Mouse (Mus musculus) gastrocnemius, adult 2 months (tissue): Measurements from ENCODE around the gene Lingo4. TPM values are rescaled to one million over a fixed set of nuclear protein-coding genes. Genes with fewer than 3 reads are reported as not detected.

Experiments
- DNase-seq: peaks from one replicate; pipeline ENCODE4 v3.0.0; 2022
- H3K27ac ChIP-seq: fragments of 200-600 bp; 2 replicates; pipeline ENCODE4 v1.8.1; 2022; ENCODE audit warnings: mild to moderate bottlenecking
- H3K4me3 ChIP-seq: fragments of 200-600 bp; 2 replicates; pipeline ENCODE4 v1.8.1; 2022; ENCODE audit warnings: mild to moderate bottlenecking, moderate library complexity
- CTCF ChIP-seq: fragments of 200-600 bp; IDR thresholded peaks from 2 replicates; pipeline ENCODE4 v1.8.1; 2022; ENCODE audit warnings: antibody characterized with exemption, mild to moderate bottlenecking, moderate library complexity
- intact Hi-C: fragments of 180-260 bp; cut with DNase I; formaldehyde crosslinking; loops from one replicate; pipeline ENCODE4 v1.15.1; 2025
- long read RNA-seq, 2 experiments: library from polyadenylated mRNA; stranded (forward); transcript quantifications; one replicate each; pipeline ENCODE4 v2.0.0; 2021
- total RNA-seq, 2 experiments: library from RNA; stranded (reverse); gene quantifications; 2 replicates each; pipeline ENCODE4 v1.2.3; 2021

Gene Lingo4
- under 1 TPM; 0.31 to 0.39 TPM for total RNA-seq
- long read RNA-seq, experiment 1 = 0 reads
- long read RNA-seq, experiment 2 = 0 reads

DNA sequence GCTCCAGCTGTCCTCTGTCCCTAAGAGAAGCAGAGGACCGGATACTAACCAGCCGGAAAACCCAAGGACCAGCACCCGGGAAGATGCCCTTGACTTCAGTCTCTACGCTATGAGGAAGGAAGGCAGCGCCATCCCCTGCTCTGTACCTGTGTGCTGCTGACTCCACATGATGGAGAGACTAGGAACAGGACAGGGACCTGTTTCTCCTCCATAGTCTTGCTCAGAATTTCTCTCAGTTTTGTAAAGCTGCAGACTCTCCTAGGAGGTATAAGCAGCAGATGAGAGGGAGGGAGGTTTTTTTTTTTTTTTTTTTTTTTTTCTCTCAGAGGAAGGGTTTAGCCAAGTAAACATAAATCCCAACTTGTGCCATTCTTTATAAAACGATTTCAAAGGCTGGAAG, at the start of gene Lingo4:
Lingo4 (plus strand) TSS at position 301 of the 400 bp plus-strand sequence.
- Histone ChIP-seq H3K27ac (no peak within 1 kb of the TSS), H3K4me3 (peak within 1 kb of the TSS; percentile 41)
- intact Hi-C loops = no loop called here
- TF ChIP-seq CTCF = no peak
- no peak for DNase-seq

DNA sequence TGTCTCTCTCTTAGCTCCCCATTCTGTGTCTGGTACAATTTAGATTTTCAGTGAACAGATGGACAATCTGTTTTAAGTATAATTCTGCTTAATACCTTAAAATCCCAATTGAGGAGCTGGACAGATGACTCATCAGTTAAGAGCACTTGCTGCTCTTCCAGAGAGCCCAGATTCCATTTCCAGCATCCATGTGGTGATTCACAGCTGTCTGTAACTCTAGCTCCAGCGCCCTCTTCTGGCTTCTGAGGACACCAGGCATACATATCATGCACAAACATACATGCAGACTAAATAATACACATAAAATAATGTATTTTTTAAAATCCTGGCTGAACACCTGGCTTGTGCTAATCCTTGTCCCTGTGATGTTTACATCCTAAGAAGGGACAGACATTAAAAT, 37.5 kb upstream of the Lingo4 start:
- peak; percentile 26 for DNase-seq
- peak; percentile 53 for TF ChIP-seq CTCF
- Histone ChIP-seq H3K27ac (no peak overlapping the region), H3K4me3 (no peak overlapping the region)
- intact Hi-C loops = loop anchor here (10.0 kb wide), 2 partner anchors 304 to 544 kb away; no protein-coding TSS in a partner anchor

- intact Hi-C loops = loop anchor here (10.0 kb wide), 2 partner anchors 303 to 543 kb away; no protein-coding TSS in a partner anchor
- peak within 1 kb of the TSS; percentile 78 for H3K4me3 ChIP-seq
- no peak for DNase-seq
- TF ChIP-seq CTCF = no peak
- H3K27ac ChIP-seq = no peak within 1 kb of the TSS; the same call in 1 of the 2 replicates
Observed at GRCm38 (mm10) chr3:94362138-94362537, 36.2 kb upstream of the Lingo4 start, which contains the start of gene C2cd4d. Gene C2cd4d, plus strand, starts transcription at chr3:94362438.

- Histone ChIP-seq H3K27ac (peak overlapping the region; percentile 76), H3K4me3 (peak overlapping the region; percentile 78)
- no peak for TF ChIP-seq CTCF
- intact Hi-C loops = loop anchor here (10.0 kb wide), 2 partner anchors 301 to 541 kb away; no protein-coding TSS in a partner anchor
- peak; percentile 78 for DNase-seq
Observed at GRCm38 (mm10) chr3:94363291-94364153, 34.8 kb upstream of the Lingo4 start.

DNA sequence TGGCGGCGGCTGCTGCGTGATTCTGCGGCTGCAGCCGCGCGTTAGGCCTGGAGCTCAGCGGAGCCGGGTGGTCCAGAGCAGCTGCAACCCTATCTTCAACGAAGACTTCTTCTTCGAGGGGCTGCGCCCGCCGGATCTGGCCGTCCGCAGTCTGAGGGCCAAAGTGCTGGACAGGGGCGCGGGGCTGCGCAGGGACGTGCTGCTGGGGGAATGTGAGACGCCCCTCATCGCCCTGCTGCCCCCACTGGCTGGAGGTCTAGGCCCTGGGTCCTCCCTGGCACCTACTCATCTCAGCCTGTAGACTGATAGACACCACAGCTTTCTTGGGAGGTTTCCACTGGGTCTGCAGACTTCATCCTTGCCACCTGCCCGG, 34.2 kb upstream of the Lingo4 start:
- no peak for DNase-seq
- intact Hi-C loops = loop anchor here (10.0 kb wide), 2 partner anchors 301 to 541 kb away; no protein-coding TSS in a partner anchor
- Histone ChIP-seq H3K27ac (peak overlapping the region; percentile 76), H3K4me3 (peak overlapping the region; percentile 78)
- TF ChIP-seq CTCF = no peak

DNA sequence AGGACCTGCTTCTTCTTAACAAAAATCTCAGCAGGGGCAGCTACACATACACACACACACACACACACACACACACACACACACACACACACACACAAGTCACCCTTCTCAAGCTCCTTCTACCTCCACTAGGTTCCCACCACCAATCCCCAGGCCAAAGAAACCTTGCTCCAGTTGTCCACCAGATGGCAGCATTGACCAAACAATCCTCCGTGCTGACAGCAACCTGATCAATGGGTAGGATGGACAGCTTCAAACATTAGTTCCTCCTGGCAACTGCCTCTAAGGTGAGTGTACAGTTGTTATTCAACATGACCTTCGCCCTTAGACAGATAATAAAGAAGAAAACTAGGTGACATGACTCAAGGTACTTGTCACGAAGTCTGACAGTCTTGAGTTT, 31.6 kb upstream of the Lingo4 start:
- no peak overlapping the region for H3K4me3 ChIP-seq
- no peak overlapping the region for H3K27ac ChIP-seq
- DNase-seq = peak; percentile 71
- peak; percentile 74 for TF ChIP-seq CTCF
- intact Hi-C loops = loop anchor here (2.0 to 10.0 kb wide), 5 partner anchors 91 to 538 kb away; no protein-coding TSS in a partner anchor

- no peak for TF ChIP-seq CTCF
- DNase-seq = no peak
- H3K4me3 ChIP-seq = no peak overlapping the region
- H3K27ac ChIP-seq = no peak overlapping the region
- intact Hi-C loops = loop anchor here (2.0 to 10.0 kb wide), 5 partner anchors 90 to 537 kb away; no protein-coding TSS in a partner anchor
Observed at GRCm38 (mm10) chr3:94367511-94367910, 30.8 kb upstream of the Lingo4 start.

DNA sequence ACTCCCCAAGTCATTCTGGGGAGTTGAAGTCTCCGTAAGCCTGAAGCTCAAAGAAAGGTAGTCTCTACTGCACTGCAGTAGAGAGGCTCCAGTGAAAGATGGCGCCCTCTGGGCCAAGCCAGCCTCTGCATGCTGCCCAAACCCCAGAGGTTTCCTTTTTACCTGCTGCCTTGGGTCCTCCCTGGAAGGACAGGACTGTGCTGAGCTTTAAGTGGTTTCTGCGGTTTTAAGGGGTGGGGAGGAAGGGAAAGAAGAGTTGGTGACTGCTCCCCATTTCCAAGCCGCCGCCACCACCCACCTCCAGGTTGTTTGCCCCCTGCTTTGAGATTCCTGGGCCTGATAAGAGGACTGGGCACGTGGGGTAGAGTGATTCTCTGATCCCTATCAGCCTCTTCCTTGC, 29.7 kb upstream of the Lingo4 start:
- TF ChIP-seq CTCF = no peak
- H3K4me3 ChIP-seq = no peak overlapping the region
- H3K27ac ChIP-seq = no peak overlapping the region
- DNase-seq = no peak
- intact Hi-C loops = loop anchor here (5.0 to 10.0 kb wide), 4 partner anchors 89 to 536 kb away; no protein-coding TSS in a partner anchor

- no peak for TF ChIP-seq CTCF
- intact Hi-C loops = loop anchor here (5.0 to 10.0 kb wide), 5 partner anchors 73 to 535 kb away; partner anchors contain the start of genes Mrpl9 and Oaz3
- Histone ChIP-seq H3K27ac (no peak overlapping the region), H3K4me3 (no peak overlapping the region)
- DNase-seq = no peak
Observed at GRCm38 (mm10) chr3:94369709-94370108, 28.6 kb upstream of the Lingo4 start.

- Histone ChIP-seq H3K27ac (peak overlapping the region; percentile 94), H3K4me3 (peak overlapping the region; percentile 80)
- intact Hi-C loops = loop anchor here (5.0 kb wide), 1 partner anchor 71 kb away; the partner anchor contains the start of genes Mrpl9 and Oaz3
- DNase-seq = peak; percentile 95
- no peak for TF ChIP-seq CTCF
Observed at GRCm38 (mm10) chr3:94371637-94372036, 26.7 kb upstream of the Lingo4 start.

DNA sequence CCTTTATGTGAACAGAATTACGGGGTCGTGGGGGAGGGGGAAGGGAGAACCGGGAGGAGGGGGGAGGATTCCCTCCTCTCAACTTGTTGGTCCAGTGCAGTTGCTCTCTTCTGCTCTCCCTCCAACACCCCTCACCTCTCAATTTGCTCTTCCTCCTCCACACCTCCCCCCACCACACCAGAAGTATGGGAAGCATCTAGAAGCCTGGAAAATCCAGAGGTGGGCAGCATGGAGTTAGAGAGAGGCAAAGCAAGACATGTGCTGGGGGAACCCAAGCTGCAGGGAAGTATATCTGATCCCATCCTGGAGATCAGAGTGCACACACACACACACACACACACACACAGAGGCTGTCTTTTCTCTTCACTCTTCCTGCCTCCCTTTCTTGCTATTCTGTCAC, 26.3 kb upstream of the Lingo4 start:
- peak overlapping the region; percentile 94 for H3K27ac ChIP-seq
- H3K4me3 ChIP-seq = peak overlapping the region; percentile 80
- DNase-seq = no peak
- intact Hi-C loops = loop anchor here (5.0 kb wide), 1 partner anchor 70 kb away; the partner anchor contains the start of genes Mrpl9 and Oaz3
- TF ChIP-seq CTCF = no peak

- intact Hi-C loops = loop anchor here (5.0 kb wide), 1 partner anchor 70 kb away; the partner anchor contains the start of genes Mrpl9 and Oaz3
- no peak for TF ChIP-seq CTCF
- peak within 1 kb of the TSS; percentile 94 for H3K27ac ChIP-seq
- peak within 1 kb of the TSS; percentile 80 for H3K4me3 ChIP-seq
- peak; percentile 89 for DNase-seq
Observed at GRCm38 (mm10) chr3:94372641-94373040, 25.7 kb upstream of the Lingo4 start, which contains the start of gene Rorc. Gene Rorc, plus strand, starts transcription at chr3:94372794.

GRCm38 (mm10) chr3:94373090-94373489, 25.2 kb upstream of the Lingo4 start:
- Histone ChIP-seq H3K27ac (peak overlapping the region; percentile 94), H3K4me3 (peak overlapping the region; percentile 80)
- peak; percentile 32 for DNase-seq
- no peak for TF ChIP-seq CTCF
- intact Hi-C loops = loop anchor here (5.0 kb wide), 1 partner anchor 69 kb away; the partner anchor contains the start of genes Mrpl9 and Oaz3
